Mouse (Mus musculus) heart, adult 11 months (tissue): ENCODE measurements around the gene Tnxb.

Source experiments
- DNase-seq: peaks from one replicate; pipeline ENCODE4 v3.0.0; 2022

Gene Tnxb

DNA sequence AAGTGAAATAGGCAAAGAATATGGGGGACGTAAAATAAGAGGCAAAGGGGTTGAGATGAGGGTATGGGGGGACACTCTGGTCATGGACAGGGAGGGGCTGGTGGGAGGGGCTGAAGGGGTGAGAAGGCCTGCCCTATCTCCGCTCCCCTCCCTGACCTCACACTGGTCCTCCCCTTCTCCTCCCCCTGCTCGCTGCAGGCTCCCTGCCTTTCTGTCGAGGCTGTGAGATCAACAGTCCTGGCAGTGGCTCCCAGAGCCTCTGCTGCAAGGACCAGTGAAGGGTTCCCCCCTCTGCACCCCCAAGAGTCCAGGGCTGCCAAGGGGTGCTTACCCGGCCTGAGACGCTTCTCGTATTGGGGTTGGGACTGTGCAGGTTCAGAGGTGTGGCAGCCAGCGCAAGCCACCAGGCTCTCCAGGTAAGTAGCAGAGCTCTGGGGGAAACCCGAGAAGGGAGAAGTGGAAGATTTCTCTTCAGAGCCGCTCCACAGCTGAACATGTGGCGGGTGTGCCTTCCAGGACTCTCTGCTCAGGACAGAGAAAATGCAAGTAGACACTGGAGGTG lies 10.0 kb upstream of the Tnxb start:
- peak; percentile 99 for DNase-seq

DNA sequence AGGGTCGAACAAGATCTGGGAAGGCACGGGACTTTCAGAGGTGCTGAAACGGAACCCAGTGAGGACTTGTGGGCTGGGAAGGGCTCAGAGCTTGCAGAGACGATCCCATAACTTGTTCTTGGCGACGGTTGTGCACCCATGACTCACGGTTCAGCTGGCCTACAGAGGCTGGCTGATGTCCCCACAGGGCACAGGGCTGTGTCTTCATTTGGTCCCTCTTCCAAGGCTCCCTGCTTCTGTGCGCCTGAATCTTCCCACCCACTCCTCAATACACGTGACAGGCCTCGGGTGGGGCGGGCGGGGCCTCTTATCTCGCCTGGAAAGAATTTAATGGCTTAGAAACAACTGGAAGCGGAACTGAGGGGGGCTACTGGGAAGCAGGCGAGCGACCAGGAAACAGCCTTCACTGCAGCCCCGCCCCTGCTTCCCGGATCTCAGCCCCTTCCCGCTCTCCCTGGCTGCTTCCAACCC lies 9.2 kb upstream of the Tnxb start:
- peak; percentile 99 for DNase-seq

DNA sequence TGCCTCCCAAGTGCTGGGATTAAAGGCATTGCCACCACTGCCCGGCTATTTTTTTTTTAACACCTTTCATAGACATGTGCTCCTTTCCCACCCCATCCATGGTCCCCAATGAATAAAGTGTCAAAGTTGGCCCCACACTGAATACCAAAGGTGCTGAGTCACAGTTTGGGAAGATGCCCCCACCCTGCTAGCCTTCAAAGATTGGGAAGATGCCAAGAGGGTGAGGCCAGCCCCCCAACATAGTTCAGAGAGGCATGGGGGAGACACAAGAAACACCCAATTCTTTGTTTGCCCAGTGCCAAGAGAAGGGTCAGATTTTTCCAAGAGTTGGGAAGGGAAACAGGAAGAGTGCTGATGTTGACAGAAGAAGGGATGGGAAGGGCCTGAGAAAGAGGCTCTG lies 7.9 kb upstream of the Tnxb start:
- peak; percentile 95 for DNase-seq

DNA sequence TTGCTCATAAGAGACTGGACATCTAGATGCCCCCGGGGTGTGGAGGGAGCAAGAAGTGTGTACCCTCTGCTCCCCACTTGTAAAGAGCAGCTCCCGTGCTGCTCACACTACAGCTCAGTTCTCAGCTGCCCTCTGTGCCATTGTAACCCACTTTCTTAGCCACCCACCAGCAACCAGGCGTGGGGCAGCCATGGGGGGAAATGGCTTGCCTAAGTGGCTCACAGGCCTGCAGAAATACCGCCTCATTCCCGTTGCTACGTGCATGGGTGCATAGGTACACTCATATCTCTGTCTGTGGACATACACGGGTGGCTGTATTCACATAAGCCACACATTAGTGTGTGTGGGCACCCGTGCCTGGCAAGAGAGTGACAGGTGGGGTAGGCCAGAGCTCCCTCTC lies 7.4 kb upstream of the Tnxb start:
- peak; percentile 93 for DNase-seq

DNA sequence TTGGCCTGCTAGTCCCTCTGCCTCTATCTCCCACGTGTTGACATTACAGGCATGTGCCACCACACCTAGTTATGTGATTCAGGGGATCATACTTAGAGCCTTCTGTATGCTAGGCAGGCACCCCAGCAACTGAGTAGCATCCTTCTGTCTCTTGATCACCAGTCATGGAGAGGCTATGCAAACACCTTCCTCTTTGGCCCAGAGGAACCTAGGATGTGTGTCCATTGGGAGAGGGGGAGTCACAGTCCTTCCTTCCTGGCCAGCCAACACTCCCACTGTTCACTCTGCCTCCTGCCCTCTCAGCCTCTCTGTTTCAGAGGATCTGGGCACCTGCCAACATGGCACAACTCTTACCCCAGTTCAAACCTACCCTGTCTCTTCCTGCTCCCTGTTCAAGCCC lies 6.8 kb upstream of the Tnxb start:
- DNase-seq = peak; percentile 90

DNA sequence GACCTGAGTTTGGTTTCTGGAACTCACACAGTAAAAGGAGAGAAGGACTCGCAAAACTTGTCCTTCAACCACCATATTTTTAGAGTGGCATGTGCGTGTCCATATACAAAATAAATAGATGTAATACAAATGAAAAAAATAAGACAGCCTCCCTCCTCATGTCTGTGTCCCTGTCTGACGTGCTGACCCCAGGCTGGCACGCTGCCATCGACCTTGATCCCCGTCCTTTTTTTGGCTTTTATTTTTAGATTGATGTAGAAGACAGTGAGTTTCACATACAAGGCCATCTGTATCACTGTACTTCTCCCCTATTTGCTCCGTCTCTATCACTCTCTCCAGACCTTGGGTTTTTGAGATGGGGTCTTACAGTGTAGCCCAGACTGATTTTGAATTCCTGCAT lies 5.9 kb upstream of the Tnxb start:
- DNase-seq = no peak

DNA sequence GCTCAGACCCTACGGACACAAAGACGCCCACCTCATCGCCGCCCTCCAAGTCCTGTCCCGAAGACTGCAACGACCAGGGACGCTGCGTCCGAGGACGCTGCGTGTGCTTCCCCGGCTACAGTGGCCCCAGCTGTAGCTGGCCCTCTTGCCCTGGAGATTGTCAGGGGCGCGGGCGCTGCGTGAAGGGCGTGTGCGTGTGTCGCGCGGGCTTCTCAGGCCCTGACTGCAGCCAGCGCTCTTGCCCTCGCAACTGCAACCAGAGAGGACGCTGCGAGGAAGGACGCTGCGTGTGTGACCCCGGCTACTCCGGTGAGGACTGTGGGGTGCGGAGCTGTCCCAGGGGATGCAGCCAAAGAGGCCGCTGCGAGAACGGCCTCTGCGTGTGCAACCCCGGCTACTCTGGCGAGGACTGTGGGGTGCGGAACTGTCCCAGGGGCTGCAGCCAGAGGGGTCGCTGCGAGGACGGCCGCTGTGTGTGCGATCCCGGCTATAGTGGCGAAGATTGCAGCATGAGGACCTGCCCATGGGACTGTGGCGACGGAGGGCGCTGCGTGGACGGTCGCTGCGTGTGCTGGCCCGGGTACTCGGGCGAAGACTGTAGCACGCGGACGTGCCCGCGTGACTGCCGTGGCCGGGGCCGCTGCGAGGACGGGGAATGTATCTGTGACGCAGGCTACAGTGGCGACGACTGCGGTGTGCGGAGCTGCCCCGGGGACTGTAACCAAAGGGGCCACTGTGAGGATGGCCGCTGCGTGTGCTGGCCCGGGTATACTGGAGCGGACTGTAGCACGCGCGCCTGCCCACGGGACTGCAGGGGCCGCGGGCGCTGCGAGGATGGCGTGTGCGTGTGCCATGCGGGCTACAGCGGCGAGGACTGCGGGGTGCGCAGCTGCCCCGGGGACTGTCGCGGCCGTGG lies 1.1 kb downstream of the Tnxb start:
- DNase-seq = no peak

DNA sequence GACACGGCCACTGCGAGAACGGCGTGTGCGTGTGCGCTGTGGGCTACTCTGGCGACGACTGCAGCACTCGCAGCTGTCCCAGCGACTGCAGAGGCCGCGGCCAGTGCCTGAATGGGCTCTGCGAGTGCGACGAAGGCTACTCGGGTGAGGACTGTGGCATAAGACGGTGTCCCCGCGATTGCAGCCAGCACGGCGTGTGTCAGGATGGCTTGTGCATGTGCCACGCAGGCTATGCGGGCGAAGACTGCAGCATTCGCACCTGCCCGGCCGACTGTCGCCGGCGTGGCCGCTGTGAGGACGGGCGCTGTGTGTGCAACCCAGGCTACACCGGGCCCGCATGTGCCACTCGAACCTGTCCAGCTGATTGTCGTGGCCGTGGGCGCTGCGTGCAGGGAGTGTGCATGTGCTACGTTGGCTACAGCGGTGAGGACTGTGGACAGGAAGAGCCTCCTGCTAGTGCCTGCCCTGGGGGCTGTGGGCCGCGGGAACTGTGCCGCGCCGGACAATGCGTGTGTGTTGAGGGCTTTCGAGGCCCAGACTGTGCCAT lies 2.0 kb downstream of the Tnxb start:
- DNase-seq = peak; percentile 91

DNA sequence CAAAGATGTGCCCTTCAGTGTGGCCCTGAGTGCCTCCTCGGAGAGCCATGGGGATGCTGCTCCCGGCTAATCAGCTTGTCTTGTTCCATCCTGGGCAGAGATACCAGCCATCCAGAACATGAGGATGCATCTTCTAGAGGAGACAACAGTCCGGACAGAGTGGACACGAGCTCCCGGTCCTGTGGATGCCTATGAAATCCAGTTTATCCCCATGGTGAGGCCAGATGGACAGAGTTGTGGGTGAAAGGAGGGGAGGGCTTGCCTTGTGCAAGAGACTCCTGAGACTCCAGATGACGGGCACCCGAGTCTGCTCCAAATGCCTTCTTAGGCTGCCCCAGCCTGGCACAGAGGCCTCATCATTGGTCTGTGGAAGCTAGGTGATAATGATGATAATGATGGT lies 2.8 kb downstream of the Tnxb start:
- peak; percentile 91 for DNase-seq

DNA sequence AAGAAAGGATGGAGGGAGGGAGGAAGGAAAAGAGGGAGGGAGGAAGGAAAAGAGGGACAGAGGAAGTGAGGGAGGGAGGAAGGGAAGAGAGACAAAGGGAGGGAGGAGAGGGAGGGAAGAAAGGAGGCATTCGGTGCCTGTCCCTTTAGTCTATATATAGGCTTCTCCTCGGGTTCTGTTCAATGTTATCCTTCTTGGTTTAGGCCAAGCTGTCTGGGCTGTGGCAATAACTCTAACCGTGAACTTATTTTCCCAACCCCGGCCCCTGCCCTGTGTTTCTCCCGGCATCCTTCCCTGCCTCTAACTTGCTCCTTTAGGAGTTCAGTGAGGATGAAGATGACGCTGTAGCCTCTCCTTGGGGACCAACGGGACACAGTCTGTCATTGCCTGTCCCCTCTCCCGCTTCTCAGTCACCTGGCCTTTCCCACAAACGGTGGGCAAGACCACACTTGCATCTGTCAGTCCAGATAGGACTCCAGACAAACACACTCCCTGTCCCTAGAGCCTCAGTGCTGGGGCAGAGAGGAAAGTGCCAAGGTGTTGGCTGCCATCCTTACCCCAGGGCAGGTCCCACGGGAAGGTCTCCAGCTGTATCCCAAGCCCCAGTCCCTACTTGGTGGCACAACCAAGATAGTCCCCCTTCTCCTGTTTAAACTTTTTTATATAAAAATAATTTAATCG lies 4.3 kb downstream of the Tnxb start:
- DNase-seq = peak; percentile 90

DNA sequence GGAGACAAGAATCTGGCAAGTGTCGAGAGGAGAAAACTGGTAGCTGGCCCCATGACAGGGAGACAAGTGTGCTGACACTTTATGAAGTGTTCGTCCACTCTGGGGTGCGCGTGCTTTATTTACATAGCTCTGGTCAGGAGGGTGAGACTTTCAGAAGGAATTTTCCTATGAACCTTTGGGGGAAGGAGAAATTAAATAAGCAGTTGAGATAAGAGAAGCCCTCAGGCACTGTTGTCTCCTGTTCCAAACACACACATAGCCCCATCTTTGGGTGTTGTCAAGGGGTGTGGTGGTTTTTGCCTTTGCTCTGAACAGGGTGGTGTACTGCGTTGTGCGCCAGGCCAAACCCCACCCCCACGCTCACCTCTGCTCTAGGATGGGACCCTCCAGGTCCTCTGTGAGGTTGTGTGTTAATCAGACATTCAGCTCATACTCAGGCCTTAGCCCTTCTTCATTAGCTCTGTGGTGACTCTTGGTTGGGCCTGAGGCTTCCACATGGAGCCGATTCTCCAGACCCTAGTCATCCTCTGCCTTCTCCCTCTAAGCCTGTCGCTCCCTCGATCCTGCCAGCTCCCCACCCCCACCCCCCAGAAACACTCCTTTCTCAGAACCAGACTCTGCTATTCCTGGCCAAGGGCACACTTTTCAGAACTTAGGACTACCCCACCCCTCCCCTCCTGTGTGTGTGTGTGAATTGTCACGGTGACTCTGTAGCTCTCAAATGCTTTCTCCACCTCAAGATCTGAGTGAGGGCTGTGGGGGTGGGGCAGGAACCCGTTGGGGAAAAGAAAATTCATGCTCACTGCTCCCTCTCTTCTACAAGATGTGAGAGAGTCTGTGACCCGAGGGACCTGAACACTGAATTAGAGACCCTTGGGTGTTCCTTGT lies 5.1 kb downstream of the Tnxb start:
- peak; percentile 90 for DNase-seq

DNA sequence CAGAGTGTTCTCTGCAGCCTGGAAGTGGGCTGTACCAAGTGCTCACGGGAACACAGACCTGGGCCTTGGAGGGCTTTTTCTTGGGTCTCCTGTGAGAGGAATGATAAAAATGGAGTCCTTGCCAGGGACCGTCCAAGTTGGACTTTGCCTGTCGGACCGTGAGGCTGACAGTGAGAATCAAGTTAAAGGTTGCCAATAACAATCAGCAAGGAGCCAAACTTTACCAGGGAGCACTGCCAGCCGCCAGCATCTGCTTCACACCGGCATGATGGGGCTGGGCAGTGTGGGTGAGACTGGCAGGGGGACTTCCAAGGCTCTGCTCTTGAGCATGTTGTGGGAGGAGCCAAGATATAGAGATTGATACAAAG lies 5.7 kb downstream of the Tnxb start:
- DNase-seq = no peak

DNA sequence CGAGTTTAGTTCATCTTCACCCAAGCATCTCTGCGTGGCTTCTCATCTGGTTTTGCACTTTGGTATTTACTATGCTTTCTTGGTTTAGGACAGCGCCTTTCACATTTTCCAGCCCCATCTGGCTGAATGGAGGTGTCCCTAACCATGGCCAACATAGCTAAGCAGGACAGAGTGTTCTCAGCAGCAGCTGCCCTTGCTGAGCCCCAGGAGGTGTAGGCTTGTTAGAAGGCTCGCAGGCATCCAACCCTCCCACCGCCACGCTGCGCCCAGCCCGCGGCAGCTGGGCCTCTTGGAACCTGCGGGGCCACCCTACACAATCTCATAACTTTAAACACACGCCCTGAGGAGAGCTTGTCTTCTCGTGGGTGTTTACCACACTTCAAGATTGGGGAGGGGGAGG lies 6.3 kb downstream of the Tnxb start:
- DNase-seq = peak; percentile 98

DNA sequence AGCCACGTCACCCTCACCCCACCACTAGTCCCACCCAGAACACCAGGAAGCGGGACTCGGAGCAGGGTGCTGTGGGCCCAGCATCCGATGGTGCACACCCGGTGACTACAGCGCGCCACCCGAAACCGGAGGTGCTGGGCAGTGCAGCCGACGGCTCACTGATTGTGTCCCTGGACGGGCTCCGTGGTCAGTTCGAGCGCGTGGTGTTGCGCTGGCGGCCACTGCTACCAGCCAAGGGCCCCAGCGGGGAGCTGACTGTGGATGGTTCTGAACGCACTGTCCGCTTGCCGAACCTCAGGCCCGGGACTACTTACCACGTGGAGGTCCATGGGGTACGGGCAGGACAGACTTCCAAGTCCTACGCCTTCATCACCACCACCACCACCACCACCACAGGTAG lies 9.9 kb downstream of the Tnxb start:
- peak; percentile 94 for DNase-seq

DNA sequence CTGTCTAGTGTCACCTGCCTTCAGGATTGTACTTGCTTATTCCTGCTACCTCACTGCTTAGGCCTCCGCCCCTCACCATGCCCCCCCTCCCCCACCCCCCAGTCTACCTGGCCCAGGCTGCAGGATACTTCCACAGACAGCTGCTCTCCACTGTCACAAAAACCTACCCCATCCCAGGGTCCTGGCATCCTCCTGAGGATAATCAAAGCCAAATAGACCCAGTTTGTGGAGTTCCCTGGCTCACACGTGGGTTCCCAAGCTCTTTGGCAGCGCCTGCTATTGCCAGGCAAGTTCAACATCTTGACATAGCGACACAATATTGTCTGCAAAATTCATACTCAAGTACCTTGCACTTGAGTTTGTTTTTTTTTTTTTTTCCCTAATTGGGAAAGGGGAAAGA lies 10.3 kb downstream of the Tnxb start:
- peak; percentile 91 for DNase-seq

DNA sequence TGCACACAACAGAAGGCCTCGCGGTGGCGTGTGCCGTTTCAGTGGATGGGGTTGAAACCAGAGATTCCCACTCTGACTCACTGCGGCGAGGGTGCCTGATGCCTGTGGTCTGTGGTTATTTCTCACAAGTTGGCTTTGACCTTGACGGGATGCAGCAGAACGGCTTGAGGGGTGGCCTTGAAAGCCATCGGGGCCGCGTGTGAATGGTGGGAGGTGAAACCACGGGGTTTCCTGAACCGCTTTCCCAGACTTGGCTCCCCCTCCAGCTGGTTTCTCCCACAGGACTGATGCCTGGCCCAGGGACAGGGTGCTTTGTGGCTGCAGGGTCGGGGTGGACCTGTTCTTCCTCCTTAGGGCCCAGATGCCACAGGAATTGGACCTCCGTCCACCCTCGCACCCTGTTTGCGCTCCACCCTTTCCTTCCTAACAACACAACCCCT lies 10.8 kb downstream of the Tnxb start:
- peak; percentile 99 for DNase-seq

DNA sequence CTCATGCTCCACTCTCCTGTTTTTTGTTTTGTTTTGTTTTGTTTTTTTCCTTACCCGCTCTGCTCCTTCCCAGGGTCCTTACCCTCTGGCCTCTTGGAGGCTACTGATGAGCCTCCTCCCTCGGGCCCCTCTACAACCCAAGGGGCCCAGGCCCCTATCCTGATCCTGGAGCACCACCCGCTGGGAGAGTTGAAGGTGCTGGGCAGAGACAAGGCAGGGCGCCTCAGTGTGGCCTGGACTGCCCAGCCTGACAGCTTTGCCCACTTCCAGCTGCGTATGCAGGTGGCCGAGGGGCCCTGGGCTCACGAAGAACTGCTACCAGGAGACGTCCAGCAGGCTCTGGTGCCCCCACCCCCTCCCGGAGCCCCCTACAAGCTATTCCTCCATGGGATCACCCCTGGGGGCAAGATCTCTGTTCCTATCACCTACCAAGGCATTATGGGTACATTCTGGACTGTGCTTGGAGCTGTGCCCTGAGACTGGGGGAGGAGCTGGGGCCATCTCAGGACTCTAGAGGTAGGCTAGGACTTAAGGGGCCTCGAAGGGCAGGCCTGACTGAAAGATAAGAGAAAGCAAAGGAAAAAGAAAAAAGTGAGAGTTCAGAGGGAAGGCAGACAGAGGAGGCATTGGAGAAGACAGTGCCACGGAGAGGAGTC lies 11.7 kb downstream of the Tnxb start:
- DNase-seq = peak; percentile 96

DNA sequence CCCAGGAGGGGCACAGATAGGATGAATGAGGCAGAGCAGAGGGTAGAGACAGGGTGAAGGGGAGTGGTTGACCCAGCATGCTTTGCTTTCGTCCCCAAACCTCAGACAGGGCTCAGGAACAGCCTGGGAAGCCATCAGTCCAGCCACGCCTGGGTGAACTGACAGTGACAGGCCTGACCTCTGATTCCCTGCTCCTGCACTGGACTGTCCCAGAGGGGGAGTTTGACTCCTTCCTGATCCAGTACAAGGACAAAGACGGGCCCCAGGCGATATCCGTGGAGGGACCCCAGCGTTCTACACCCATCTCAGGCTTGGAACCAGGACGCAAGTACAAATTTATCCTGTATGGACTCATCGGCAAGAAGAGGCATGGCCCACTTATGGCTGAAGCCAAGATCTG lies 12.8 kb downstream of the Tnxb start:
- DNase-seq = peak; percentile 96

DNA sequence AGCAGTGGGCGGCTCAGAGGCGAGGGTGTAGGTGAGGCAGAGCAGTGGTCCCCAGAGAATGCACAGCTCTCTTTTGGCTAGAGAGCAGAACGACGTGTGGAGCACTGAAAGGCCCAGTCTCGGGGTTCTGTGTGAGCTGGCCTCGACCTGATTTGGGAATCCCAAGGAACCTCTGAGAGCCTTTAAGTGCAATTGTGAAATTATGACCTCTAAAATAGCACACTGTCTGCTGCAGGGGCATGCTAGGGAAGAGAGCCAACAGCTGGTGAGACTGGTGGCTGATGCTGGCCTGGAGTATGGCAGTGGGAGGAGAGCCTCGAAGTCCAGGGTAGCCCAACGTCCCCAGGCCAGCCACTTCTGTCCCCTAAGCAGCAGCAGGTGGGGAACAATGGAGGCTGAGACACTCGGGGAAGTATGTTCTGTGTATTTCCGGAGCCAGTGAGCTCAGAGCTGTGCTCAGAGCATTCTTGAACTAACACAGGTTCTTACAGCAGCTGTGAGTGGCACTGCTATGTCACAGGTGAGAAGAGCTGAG lies 13.4 kb downstream of the Tnxb start:
- peak; percentile 92 for DNase-seq

DNA sequence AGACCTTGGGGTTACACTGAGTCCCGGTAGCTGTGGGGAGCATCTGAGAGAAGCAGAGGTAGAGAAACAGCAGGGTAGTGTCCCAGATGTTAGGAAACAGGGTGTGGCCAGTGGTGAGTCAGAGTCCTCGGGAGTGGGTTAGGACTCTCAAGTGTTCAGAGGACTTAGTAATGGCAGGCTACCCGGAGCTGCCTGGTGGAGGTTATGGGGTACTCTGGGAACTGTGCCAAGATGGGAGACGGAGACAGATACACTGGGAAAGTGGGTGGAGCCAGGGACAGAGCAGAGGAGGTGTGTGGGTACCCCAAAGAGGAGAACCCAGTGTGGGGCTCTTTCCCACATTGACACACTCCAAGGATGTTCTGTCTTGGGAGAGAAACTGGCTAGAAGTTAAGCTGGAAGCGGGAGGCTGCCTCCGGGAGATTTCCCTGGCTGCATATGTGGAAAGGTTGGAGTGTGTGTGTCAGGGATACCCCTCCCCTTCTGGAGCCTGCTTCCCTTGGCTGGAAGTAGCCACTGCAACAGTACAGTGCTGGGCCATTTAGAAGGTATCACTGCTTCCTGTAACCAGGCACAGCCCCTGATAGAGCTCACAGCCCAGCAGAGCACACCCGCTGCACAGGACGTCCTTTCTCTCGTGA lies 14.0 kb downstream of the Tnxb start:
- DNase-seq = peak; percentile 98
